Mouse (Mus musculus): ENCODE results near the gene Fam155a. TPM values are rescaled to one million over a fixed set of nuclear protein-coding genes. Genes with fewer than 3 reads are reported as not detected.

Fam155a gene
- polyA plus RNA-seq, 1 experiment = not detected

- 71% methylated on average over 6 of the region's 6 CpGs for WGBS
- Histone ChIP-seq H3K4me1 (ENCODE audit: control insufficient read depth, insufficient read depth, low read length) (no peaks in the 10 kb centered on the region), H3K4me3 (ENCODE audit: insufficient read depth, low read depth, low read length) (no peak overlapping the region), H3K27ac (ENCODE audit: insufficient read depth, low read depth, low read length) (no peak overlapping the region)
- no peak for TF ChIP-seq CTCF (IDR thresholded peaks at IDR 0.05; ENCODE audit: insufficient read depth, low read depth, low read length)
- TF ChIP-seq POLR2A (IDR thresholded peaks at IDR 0.05; ENCODE audit: insufficient read depth, low read depth, low read length) = no peak
Measured at GRCm38 (mm10) chr8:9546919-9547557, 223.9 kb downstream of the Fam155a start.

DNA sequence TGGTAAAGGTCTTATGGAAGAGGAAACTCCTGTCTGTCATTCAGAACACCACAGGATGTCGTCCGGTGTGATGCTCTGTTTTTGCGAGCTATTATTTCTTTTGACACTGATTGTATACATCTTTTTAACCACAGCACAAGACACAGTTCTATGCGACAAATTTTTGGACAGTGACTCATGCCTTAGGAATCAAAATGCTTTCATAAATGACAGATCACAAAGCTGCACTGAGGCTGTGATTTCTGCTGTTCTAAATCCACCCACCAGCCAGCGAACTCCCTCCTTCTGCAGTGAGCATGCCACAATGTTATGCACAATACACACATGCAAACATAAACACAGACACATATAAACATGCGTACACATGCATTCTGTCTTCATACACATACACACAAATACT, 224.5 kb downstream of the Fam155a start:
- H3K4me1 ChIP-seq (ENCODE audit: control insufficient read depth, insufficient read depth, low read length) = no peaks in the 10 kb centered on the region
- H3K27ac ChIP-seq (ENCODE audit: insufficient read depth, low read depth, low read length) = no peak overlapping the region
- WGBS = 70% methylated on average over 6 of the region's 6 CpGs
- H3K4me3 ChIP-seq (ENCODE audit: insufficient read depth, low read depth, low read length) = no peak overlapping the region
- TF ChIP-seq CTCF (IDR thresholded peaks at IDR 0.05; ENCODE audit: insufficient read depth, low read depth, low read length) = no peak
- TF ChIP-seq POLR2A (IDR thresholded peaks at IDR 0.05; ENCODE audit: insufficient read depth, low read depth, low read length) = no peak

DNA sequence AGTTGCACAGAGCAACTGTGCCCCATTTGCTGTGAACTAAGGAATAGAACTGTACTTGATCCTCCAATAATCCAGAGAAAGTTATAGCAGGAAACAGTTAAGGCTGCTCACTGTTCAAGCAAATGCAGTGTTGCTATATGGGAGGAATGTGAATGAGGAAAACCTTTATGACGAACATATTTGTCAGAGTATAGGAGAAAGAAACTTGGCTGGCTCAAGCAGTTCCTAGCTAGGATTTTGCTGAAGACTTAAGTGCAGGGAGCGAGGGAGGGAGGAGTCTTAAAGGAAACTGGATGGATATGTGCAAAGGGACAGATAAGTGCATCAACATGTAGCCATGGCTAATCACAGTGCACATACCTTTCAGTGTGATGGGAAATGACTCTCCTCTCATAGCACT, 225.3 kb downstream of the Fam155a start:
- WGBS = 56% methylated on average over 2 of the region's 2 CpGs
- TF ChIP-seq POLR2A (IDR thresholded peaks at IDR 0.05; ENCODE audit: insufficient read depth, low read depth, low read length) (no peak), CTCF (IDR thresholded peaks at IDR 0.05; ENCODE audit: insufficient read depth, low read depth, low read length) (no peak)
- H3K4me1 ChIP-seq (ENCODE audit: control insufficient read depth, insufficient read depth, low read length) = no peaks in the 10 kb centered on the region
- no peak overlapping the region for H3K27ac ChIP-seq (ENCODE audit: insufficient read depth, low read depth, low read length)
- no peak overlapping the region for H3K4me3 ChIP-seq (ENCODE audit: insufficient read depth, low read depth, low read length)

GRCm38 (mm10) chr8:9535730-9536372, 235.1 kb downstream of the Fam155a start:
- H3K4me3 ChIP-seq (ENCODE audit: insufficient read depth, low read depth, low read length) = no peak overlapping the region
- WGBS = 86% methylated on average over 5 of the region's 5 CpGs
- no peaks in the 10 kb centered on the region for H3K4me1 ChIP-seq (ENCODE audit: control insufficient read depth, insufficient read depth, low read length)
- TF ChIP-seq CTCF (IDR thresholded peaks at IDR 0.05; ENCODE audit: insufficient read depth, low read depth, low read length) (no peak), POLR2A (IDR thresholded peaks at IDR 0.05; ENCODE audit: insufficient read depth, low read depth, low read length) (no peak)
- H3K27ac ChIP-seq (ENCODE audit: insufficient read depth, low read depth, low read length) = no peak overlapping the region

- Histone ChIP-seq H3K27ac (ENCODE audit: insufficient read depth, low read depth, low read length) (no peak overlapping the region), H3K4me3 (ENCODE audit: insufficient read depth, low read depth, low read length) (no peak overlapping the region), H3K4me1 (ENCODE audit: control insufficient read depth, insufficient read depth, low read length) (no peaks in the 10 kb centered on the region)
- TF ChIP-seq CTCF (IDR thresholded peaks at IDR 0.05; ENCODE audit: insufficient read depth, low read depth, low read length) = no peak
- TF ChIP-seq POLR2A (IDR thresholded peaks at IDR 0.05; ENCODE audit: insufficient read depth, low read depth, low read length) = no peak
- WGBS = 55% methylated on average over 3 of the region's 3 CpGs
Measured at GRCm38 (mm10) chr8:9526515-9526914, 244.4 kb downstream of the Fam155a start.

DNA sequence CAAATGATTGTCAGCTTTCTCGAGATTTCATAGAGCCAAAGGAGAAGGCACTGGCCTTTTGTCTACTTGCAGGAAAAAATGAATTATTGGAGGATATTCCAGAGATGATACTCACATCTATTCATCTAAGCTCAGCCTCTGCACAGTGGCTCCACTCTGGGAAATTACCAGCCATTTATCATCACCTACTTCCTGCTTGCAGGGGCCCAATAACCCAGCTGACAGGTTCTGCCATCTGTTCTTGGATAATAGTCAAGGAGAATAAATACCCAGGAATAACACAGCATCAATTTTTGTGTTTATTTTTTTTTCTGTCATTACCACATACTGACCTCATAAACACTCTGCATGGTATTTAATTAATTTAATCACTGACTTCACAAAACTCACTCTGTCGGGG, 249.4 kb downstream of the Fam155a start:
- Histone ChIP-seq H3K27ac (ENCODE audit: insufficient read depth, low read depth, low read length) (no peak overlapping the region), H3K4me3 (ENCODE audit: insufficient read depth, low read depth, low read length) (no peak overlapping the region), H3K4me1 (ENCODE audit: control insufficient read depth, insufficient read depth, low read length) (no peaks in the 10 kb centered on the region)
- 88% methylated on average over 2 of the region's 2 CpGs for WGBS
- TF ChIP-seq CTCF (IDR thresholded peaks at IDR 0.05; ENCODE audit: insufficient read depth, low read depth, low read length) (no peak), POLR2A (IDR thresholded peaks at IDR 0.05; ENCODE audit: insufficient read depth, low read depth, low read length) (no peak)

- WGBS = 19% methylated on average over 6 of the region's 6 CpGs
- Histone ChIP-seq H3K4me3 (ENCODE audit: insufficient read depth, low read depth, low read length) (no peak overlapping the region), H3K27ac (ENCODE audit: insufficient read depth, low read depth, low read length) (no peak overlapping the region), H3K4me1 (ENCODE audit: control insufficient read depth, insufficient read depth, low read length) (peaks cover 2% of the 10 kb centered on the region; the same call in 1 of the 2 replicates)
- TF ChIP-seq POLR2A (IDR thresholded peaks at IDR 0.05; ENCODE audit: insufficient read depth, low read depth, low read length) (no peak), CTCF (IDR thresholded peaks at IDR 0.05; ENCODE audit: insufficient read depth, low read depth, low read length) (no peak)
Measured at GRCm38 (mm10) chr8:9500751-9501150, 270.2 kb downstream of the Fam155a start.

GRCm38 (mm10) chr8:9494225-9494598, 276.7 kb downstream of the Fam155a start:
- TF ChIP-seq POLR2A (IDR thresholded peaks at IDR 0.05; ENCODE audit: insufficient read depth, low read depth, low read length) = no peak
- no peak for TF ChIP-seq CTCF (IDR thresholded peaks at IDR 0.05; ENCODE audit: insufficient read depth, low read depth, low read length)
- H3K4me3 ChIP-seq (ENCODE audit: insufficient read depth, low read depth, low read length) = no peak overlapping the region
- peaks cover 3% of the 10 kb centered on the region; the same call in 1 of the 2 replicates for H3K4me1 ChIP-seq (ENCODE audit: control insufficient read depth, insufficient read depth, low read length)
- WGBS = 20% methylated on average over 1 of the region's 1 CpGs
- H3K27ac ChIP-seq (ENCODE audit: insufficient read depth, low read depth, low read length) = no peak overlapping the region

DNA sequence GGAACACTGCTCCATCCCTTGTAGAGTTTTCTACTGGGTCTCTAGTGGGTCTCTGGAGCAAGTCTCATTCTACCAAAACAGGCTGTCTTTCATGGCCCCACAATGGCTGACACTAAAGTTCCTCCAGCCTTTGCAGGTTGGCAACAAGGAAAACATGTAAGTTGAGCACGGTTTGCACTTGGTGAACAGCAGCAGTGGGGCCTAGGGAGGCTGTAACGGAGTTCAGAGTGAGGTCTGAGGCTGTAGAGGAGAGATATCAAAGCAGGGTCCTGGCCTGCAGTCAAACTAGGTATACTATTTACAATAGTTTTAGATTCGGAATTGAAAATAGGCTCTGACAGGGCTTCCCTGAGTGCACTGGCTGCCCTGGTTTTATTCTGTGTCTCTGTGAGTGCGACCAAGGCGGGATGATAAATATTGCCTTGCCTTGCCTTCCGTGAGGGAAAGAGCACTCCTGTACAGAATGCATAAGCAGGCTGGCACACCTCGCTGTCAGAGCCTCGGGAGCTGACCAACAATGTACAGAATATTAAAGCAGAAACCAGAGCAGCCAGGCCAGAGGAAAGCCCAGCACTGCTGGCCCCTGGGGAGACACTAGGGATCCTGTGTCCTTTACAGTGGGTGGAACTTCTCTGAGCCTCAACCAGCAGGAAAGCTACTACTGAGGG, 277.3 kb downstream of the Fam155a start:
- peaks cover 3% of the 10 kb centered on the region; the same call in 1 of the 2 replicates for H3K4me1 ChIP-seq (ENCODE audit: control insufficient read depth, insufficient read depth, low read length)
- H3K4me3 ChIP-seq (ENCODE audit: insufficient read depth, low read depth, low read length) = no peak overlapping the region
- TF ChIP-seq POLR2A (IDR thresholded peaks at IDR 0.05; ENCODE audit: insufficient read depth, low read depth, low read length) (no peak), CTCF (IDR thresholded peaks at IDR 0.05; ENCODE audit: insufficient read depth, low read depth, low read length) (no peak)
- 61% methylated on average over 8 of the region's 8 CpGs for WGBS
- no peak overlapping the region for H3K27ac ChIP-seq (ENCODE audit: insufficient read depth, low read depth, low read length)
